Mouse (Mus musculus) hindbrain, embryonic 11.5 days (tissue): ENCODE measurements at regions not wholly inside any gene's neighbourhood (a gene's known extent, or its start where the extent isn't known, plus 50 kb on each side); places are given as distances from the start of the nearest gene placed in this dataset.
A peak's percentile ranks its signal among the peaks of the same experiment; 100 is the strongest.

Experiments
- ATAC-seq: fragments of 200-750 bp; cut with Nextera tagmentation; 2 replicates; pipeline ENCODE4 v1.8.0; 2017; ENCODE audit warnings: mild to moderate bottlenecking, moderate TSS enrichment, moderate library complexity; ENCODE audit not compliant: low FRiP score
- DNase-seq: peaks from one replicate; pipeline ENCODE4 v3.0.0-alpha.2; 2015; ENCODE audit warnings: low spot score
- H3K27ac ChIP-seq: fragments of 300-500 bp; sonication (generic); 2 replicates; pipeline ENCODE4 v1.5.1; 2014; ENCODE audit warnings: mild to moderate bottlenecking, low read depth, low read length
- H3K27me3 ChIP-seq: fragments of 300-500 bp; sonication (generic); 2 replicates; pipeline ENCODE4 v1.6.1; 2014; ENCODE audit warnings: mild to moderate bottlenecking, low read length, moderate library complexity, mixed read lengths; ENCODE audit not compliant: control insufficient read depth, insufficient read depth
- H3K36me3 ChIP-seq: fragments of 300-500 bp; sonication (generic); 2 replicates; pipeline ENCODE4 v1.6.1; 2014; ENCODE audit warnings: mild to moderate bottlenecking, low read length, moderate library complexity, mixed read lengths; ENCODE audit not compliant: control insufficient read depth, insufficient read depth
- H3K4me1 ChIP-seq: fragments of 300-500 bp; sonication (generic); replicated peaks from 2 replicates; pipeline ENCODE4 v1.6.1; 2014; ENCODE audit warnings: low read length, mixed read lengths; ENCODE audit not compliant: control insufficient read depth, insufficient read depth
- H3K4me2 ChIP-seq: fragments of 300-500 bp; sonication (generic); replicated peaks from 2 replicates; pipeline ENCODE4 v1.6.1; 2014; ENCODE audit warnings: mild to moderate bottlenecking, low read depth, low read length
- H3K4me3 ChIP-seq: fragments of 300-500 bp; sonication (generic); 2 replicates; pipeline ENCODE4 v1.5.1; 2014; ENCODE audit warnings: low read depth, low read length
- H3K9ac ChIP-seq: fragments of 300-500 bp; sonication (generic); 2 replicates; pipeline ENCODE4 v1.6.1; 2014; ENCODE audit warnings: low read depth, low read length
- H3K9me3 ChIP-seq: fragments of 300-500 bp; sonication (generic); 2 replicates; pipeline ENCODE4 v1.6.1; 2016; ENCODE audit warnings: low read length; ENCODE audit not compliant: control insufficient read depth
- WGBS: fragments of 180-500 bp; shearing (Covaris S2); extraction: QIAGEN DNeasy Blood & Tissue Kit; methylation state at CpG from one replicate; pipeline ENCODE4 v1.1.7; 2014; 5-methylcytosine and 5-hydroxymethylcytosine counted together

- no peak for DNase-seq
- H3K4me3 ChIP-seq = no peak overlapping the region
- H3K27ac ChIP-seq = no peak overlapping the region
- H3K9ac ChIP-seq = no peak overlapping the region
- no peak overlapping the region for H3K4me2 ChIP-seq
- 94% methylated on average over 1 of the region's 1 CpGs for WGBS
- H3K27me3 ChIP-seq = no peaks in the 10 kb centered on the region
- ATAC-seq = no peak
- no peaks in the 10 kb centered on the region for H3K9me3 ChIP-seq
- no peaks in the 10 kb centered on the region for H3K36me3 ChIP-seq
- no peaks in the 10 kb centered on the region for H3K4me1 ChIP-seq
Measured at GRCm38 (mm10) chr5:58394277-58394676, 676.5 kb downstream of the Pcdh7 start.

- 77% methylated on average over 2 of the region's 2 CpGs for WGBS
- ATAC-seq = no peak
- no peak for DNase-seq
Measured at GRCm38 (mm10) chr5:58428265-58428664, 710.5 kb downstream of the Pcdh7 start.

GRCm38 (mm10) chr5:58436432-58436831 lies 718.7 kb downstream of the Pcdh7 start:
- ATAC-seq (0 out of 2 replicates have a peak, but pooled peaks have one; percentile 45), DNase-seq (no peak)
- Histone ChIP-seq H3K27ac (no peak overlapping the region), H3K4me2 (no peak overlapping the region), H3K4me1 (no peaks in the 10 kb centered on the region), H3K9ac (no peak overlapping the region), H3K4me3 (no peak overlapping the region), H3K36me3 (no peaks in the 10 kb centered on the region), H3K27me3 (no peaks in the 10 kb centered on the region), H3K9me3 (no peaks in the 10 kb centered on the region)
- WGBS = 21% methylated on average over 1 of the region's 1 CpGs

More at GRCm38 (mm10) chr5:58428265-58428664, 710.5 kb downstream of the Pcdh7 start:
- Histone ChIP-seq H3K9ac (no peak overlapping the region), H3K4me2 (no peak overlapping the region), H3K36me3 (no peaks in the 10 kb centered on the region), H3K27ac (no peak overlapping the region), H3K27me3 (no peaks in the 10 kb centered on the region), H3K9me3 (no peaks in the 10 kb centered on the region), H3K4me3 (no peak overlapping the region), H3K4me1 (no peaks in the 10 kb centered on the region)
